Mouse (Mus musculus) MEL (cell line): Measurements from ENCODE around the gene 1700086D15Rik.

Source experiments
- CHD2 ChIP-seq: IDR thresholded peaks from 2 replicates; pipeline ENCODE4 v1.6.1; 2011; ENCODE audit warnings: low read length, improper control_type of control experiment
- CTCF ChIP-seq, 3 experiments: IDR thresholded peaks in 2 of 3; conservative IDR thresholded peaks in 1 of 3; 2 replicates each; pipeline ENCODE4 v1.5.1; 2011 to 2012; ENCODE audit warnings: low read length in 3 of 3, low read depth in 2 of 3, mild to moderate bottlenecking in 2 of 3, improper control_type of control experiment in 1 of 3, inconsistent platforms in 1 of 3, mixed read lengths in 1 of 3, moderate library complexity in 1 of 3; ENCODE audit not compliant: control insufficient read depth in 1 of 3, insufficient read depth in 1 of 3, poor library complexity in 1 of 3, severe bottlenecking in 1 of 3
- GATA1 ChIP-seq: IDR thresholded peaks from 2 replicates; pipeline ENCODE4 v1.6.1; 2011; ENCODE audit warnings: low read depth, low read length, improper control_type of control experiment
- MXI1 ChIP-seq: IDR thresholded peaks from 2 replicates; pipeline ENCODE4 v1.6.1; 2011; ENCODE audit warnings: mild to moderate bottlenecking, low read depth, low read length, improper control_type of control experiment
- POLR2A ChIP-seq, 2 experiments: IDR thresholded peaks; 2 replicates each; pipeline ENCODE4 v1.6.1; 2011 to 2012; ENCODE audit warnings: low read length in 2 of 2, mild to moderate bottlenecking in 2 of 2, control low read depth in 1 of 2, improper control_type of control experiment in 1 of 2, low read depth in 1 of 2, moderate library complexity in 1 of 2; ENCODE audit not compliant: control insufficient read depth in 1 of 2, insufficient read depth in 1 of 2, poor library complexity in 1 of 2
- ZKSCAN1 ChIP-seq: IDR thresholded peaks from 2 replicates; pipeline ENCODE4 v1.6.1; 2012; ENCODE audit warnings: low read depth, mild to moderate bottlenecking, inconsistent platforms, low read length, improper control_type of control experiment, moderate library complexity

- TF ChIP-seq CHD2, result no peak
- no peak for TF ChIP-seq CTCF (IDR thresholded peaks at IDR 0.05 in 2 of 3, conservative IDR thresholded peaks at IDR 0.05 in 1 of 3; ENCODE audit: control insufficient read depth in 1 of 3, insufficient read depth in 1 of 3, low read depth in 2 of 3, low read length in 3 of 3, poor library complexity in 1 of 3, severe bottlenecking in 1 of 3)
- no peak for TF ChIP-seq GATA1
- no peak for TF ChIP-seq POLR2A (IDR thresholded peaks at IDR 0.05; ENCODE audit: control insufficient read depth in 1 of 2, insufficient read depth in 1 of 2, low read depth in 1 of 2, low read length in 2 of 2, poor library complexity in 1 of 2)
- no peak for TF ChIP-seq ZKSCAN1
- no peak for TF ChIP-seq MXI1
Observed at GRCm38 (mm10) chr11:65205306-65205705, 45.6 kb upstream of the 1700086D15Rik start.
